15 mouse cellular contexts compared by ENCODE assay signal in the genomic region with DNA sequence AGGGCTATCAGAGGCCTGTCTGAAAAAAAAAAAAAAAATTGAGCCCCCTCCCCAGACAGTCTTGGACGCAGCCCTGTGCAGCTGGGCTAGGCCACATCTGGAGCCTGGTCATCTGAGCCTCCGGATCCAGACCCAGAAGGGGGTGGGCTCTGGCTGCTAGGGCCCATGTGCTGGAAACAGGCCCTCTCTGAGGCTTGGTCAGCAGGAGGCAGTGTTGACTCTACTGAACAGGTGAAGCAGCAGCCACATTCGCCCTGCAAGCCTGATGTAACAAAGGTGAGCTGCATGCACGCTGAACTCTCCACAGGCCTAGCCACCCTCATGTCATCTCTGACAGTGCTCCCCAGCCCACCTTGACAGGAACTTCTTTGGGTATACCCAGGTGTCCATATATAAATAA. TPM values are rescaled to one million over a fixed set of nuclear protein-coding genes. Genes with fewer than 3 reads are reported as not detected.
DNase-seq lines count a peak whose midpoint lies in the region; ATAC-seq and TF ChIP-seq lines count a peak whose summit lies in the region.
"Had no signal": no experiment of that assay in that cellular context is flagged by ENCODE, and none has a peak within 500 bp of the region (broad histone marks: within the 10 kb centered on the region; RNA-seq: fewer than 3 reads in every experiment).

No protein-coding gene starts in this region.

- H3K36me3 ChIP-seq in intestine, postnatal 0 days (ENCODE audit: control insufficient read depth, insufficient read depth) = no peaks in the 10 kb centered on the region; the same call in 1 of the 2 replicates
- peaks cover 12% of the 10 kb centered on the region; the same call in 1 of the 2 replicates for H3K36me3 ChIP-seq in intestine, embryonic 15.5 days
- H3K36me3 ChIP-seq in midbrain, postnatal 0 days (ENCODE audit: insufficient read depth, low read length) = peaks cover 17% of the 10 kb centered on the region
- no peaks in the 10 kb centered on the region; the same call in none of the 2 replicates for H3K36me3 ChIP-seq in midbrain, embryonic 11.5 days (ENCODE audit: control insufficient read depth, insufficient read depth, low read length)
- H3K36me3 ChIP-seq in forebrain, embryonic 14.5 days (ENCODE audit: control insufficient read depth, insufficient read depth, low read length) = peaks cover 29% of the 10 kb centered on the region

- peaks cover 4% of the 10 kb centered on the region; the same call in 1 of the 2 replicates for H3K4me1 ChIP-seq in intestine, postnatal 0 days (replicated peaks; ENCODE audit: control insufficient read depth, insufficient read depth, low read length)
- H3K4me1 ChIP-seq in intestine, embryonic 15.5 days (replicated peaks) = peaks cover 9% of the 10 kb centered on the region
- H3K4me1 ChIP-seq in midbrain, postnatal 0 days (ENCODE audit: insufficient read depth, low read length) = peaks cover 6% of the 10 kb centered on the region; the same call in 1 of the 2 replicates
- peaks cover 11% of the 10 kb centered on the region for H3K4me1 ChIP-seq in midbrain, embryonic 11.5 days (ENCODE audit: control insufficient read depth, insufficient read depth, low read length)
- H3K4me1 ChIP-seq in forebrain, embryonic 14.5 days (ENCODE audit: control insufficient read depth, insufficient read depth, low read length) = peaks cover 4% of the 10 kb centered on the region; the same call in 1 of the 2 replicates

- TF ChIP-seq CTCF in intestine, postnatal 0 days (IDR thresholded peaks at IDR 0.05; ENCODE audit: low read depth) = peak; percentile 48
- peak; percentile 31 for TF ChIP-seq CTCF in midbrain, postnatal 0 days (IDR thresholded peaks at IDR 0.05)

- WGBS in intestine, postnatal 0 days = 78% methylated on average over 4 of the region's 4 CpGs
- WGBS in intestine, embryonic 15.5 days = 71% methylated on average over 4 of the region's 4 CpGs
- 65% methylated on average over 4 of the region's 4 CpGs for WGBS in midbrain, postnatal 0 days
- 69% methylated on average over 4 of the region's 4 CpGs for WGBS in midbrain, embryonic 11.5 days
- whole genome bisulfite sequencing in forebrain, embryonic 14.5 days = 59% methylated on average over 4 of the region's 4 CpGs

- no peaks in the 10 kb centered on the region for H3K27me3 ChIP-seq in intestine, postnatal 0 days (replicated peaks; ENCODE audit: control insufficient read depth, insufficient read depth, low read length)
- no peaks in the 10 kb centered on the region for H3K27me3 ChIP-seq in intestine, embryonic 15.5 days (replicated peaks)
- no peaks in the 10 kb centered on the region for H3K27me3 ChIP-seq in midbrain, postnatal 0 days (ENCODE audit: insufficient read depth, low read length)
- no peaks in the 10 kb centered on the region for H3K27me3 ChIP-seq in midbrain, embryonic 11.5 days (ENCODE audit: control insufficient read depth, insufficient read depth, low read length)
- no peaks in the 10 kb centered on the region for H3K27me3 ChIP-seq in forebrain, embryonic 14.5 days (replicated peaks; ENCODE audit: control insufficient read depth, insufficient read depth, low read length)

- H3K4me2 ChIP-seq in intestine, postnatal 0 days (replicated peaks; ENCODE audit: low read depth) = no peak overlapping the region
- no peak overlapping the region for H3K4me2 ChIP-seq in intestine, embryonic 15.5 days (replicated peaks)
- no peak overlapping the region for H3K4me2 ChIP-seq in midbrain, postnatal 0 days (ENCODE audit: low read depth, low read length, poor library complexity, severe bottlenecking)
- H3K4me2 ChIP-seq in midbrain, embryonic 11.5 days = no peak overlapping the region
- H3K4me2 ChIP-seq in forebrain, embryonic 14.5 days (ENCODE audit: low read length) = no peak overlapping the region

- no peak overlapping the region for H3K9ac ChIP-seq in intestine, postnatal 0 days (ENCODE audit: low read depth, low read length)
- no peak overlapping the region for H3K9ac ChIP-seq in intestine, embryonic 15.5 days
- no peak overlapping the region for H3K9ac ChIP-seq in midbrain, postnatal 0 days (replicated peaks; ENCODE audit: low read length, poor library complexity, severe bottlenecking)
- no peak overlapping the region for H3K9ac ChIP-seq in midbrain, embryonic 11.5 days (ENCODE audit: low read length)
- no peak overlapping the region for H3K9ac ChIP-seq in forebrain, embryonic 14.5 days (ENCODE audit: low read length)

- H3K4me3 ChIP-seq in intestine, postnatal 0 days (ENCODE audit: low read depth, low read length) = no peak overlapping the region
- H3K4me3 ChIP-seq in intestine, embryonic 15.5 days (replicated peaks) = no peak overlapping the region
- H3K4me3 ChIP-seq in midbrain, postnatal 0 days (ENCODE audit: low read depth, low read length) = no peak overlapping the region
- no peak overlapping the region for H3K4me3 ChIP-seq in midbrain, embryonic 11.5 days (ENCODE audit: low read depth, low read length)
- H3K4me3 ChIP-seq in forebrain, embryonic 14.5 days (ENCODE audit: low read depth, low read length) = no peak overlapping the region
- H3K4me3 ChIP-seq: forebrain, embryonic 10.5 days had no signal

- no peak for DNase-seq in midbrain, postnatal 0 days (ENCODE audit: low spot score)
- DNase-seq in midbrain, embryonic 11.5 days (ENCODE audit: low spot score, missing footprints) = no peak
- DNase-seq in R1 (ENCODE audit: low read depth, low spot score) = peak; percentile 49
- peak; percentile 56 for DNase-seq in lung, postnatal 36 days
- DNase-seq in forebrain, embryonic 14.5 days (ENCODE audit: low spot score) = no peak
- no peak for DNase-seq in adrenal gland, adult 8-10 months
- DNase-seq: cerebellum, postnatal 14 days had no signal

- no peaks in the 10 kb centered on the region for H3K9me3 ChIP-seq in intestine, postnatal 0 days (ENCODE audit: control insufficient read depth)
- no peaks in the 10 kb centered on the region for H3K9me3 ChIP-seq in intestine, embryonic 15.5 days
- no peaks in the 10 kb centered on the region for H3K9me3 ChIP-seq in midbrain, postnatal 0 days (ENCODE audit: low read length)
- H3K9me3 ChIP-seq in midbrain, embryonic 11.5 days (ENCODE audit: control insufficient read depth, low read length) = no peaks in the 10 kb centered on the region
- no peaks in the 10 kb centered on the region for H3K9me3 ChIP-seq in forebrain, embryonic 14.5 days (replicated peaks; ENCODE audit: control insufficient read depth, low read length)
- H3K9me3 ChIP-seq: forebrain, embryonic 10.5 days; G1E had no signal

- ATAC-seq in intestine, postnatal 0 days = no peak
- ATAC-seq in intestine, embryonic 15.5 days = no peak
- no peak for ATAC-seq in midbrain, postnatal 0 days (ENCODE audit: low FRiP score)
- ATAC-seq in midbrain, embryonic 11.5 days (ENCODE audit: low FRiP score) = no peak
- no peak for ATAC-seq in forebrain, embryonic 14.5 days

- no peak overlapping the region for H3K27ac ChIP-seq in intestine, postnatal 0 days (ENCODE audit: low read depth, low read length)
- H3K27ac ChIP-seq in intestine, embryonic 15.5 days = no peak overlapping the region
- no peak overlapping the region for H3K27ac ChIP-seq in midbrain, postnatal 0 days (ENCODE audit: low read depth, low read length)
- H3K27ac ChIP-seq in midbrain, embryonic 11.5 days (ENCODE audit: low read depth, low read length) = no peak overlapping the region
- no peak overlapping the region for H3K27ac ChIP-seq in forebrain, embryonic 14.5 days (ENCODE audit: low read depth, low read length)
- H3K27ac ChIP-seq: forebrain, embryonic 10.5 days had no signal

RNA-seq across cellular contexts. Expression of a gene that starts 5.0 kb away (rescaled TPM):
- 3.1 and 6.0 TPM in 2 replicates for polyA plus RNA-seq in intestine, postnatal 0 days (2015; fragmentation: Nextera tagmentation; extraction: Ambion mirVana)
- 3.9 and 4.5 TPM in 2 replicates for polyA plus RNA-seq in intestine, embryonic 15.5 days (2015; fragmentation: Nextera tagmentation; extraction: Ambion mirVana)
- total RNA-seq in midbrain, postnatal 0 days (2014; rRNA removed) = 40.0 and 41.7 TPM in 2 replicates
- polyA plus RNA-seq in midbrain, postnatal 0 days (2015; fragmentation: Nextera tagmentation; extraction: Ambion mirVana) = 6.7 and 6.9 TPM in 2 replicates
- polyA plus RNA-seq in midbrain, embryonic 11.5 days (2014; fragmentation: Nextera tagmentation; extraction: Ambion mirVana) = 2.4 and 3.0 TPM in 2 replicates
- 3.6 and 3.9 TPM in 2 replicates for polyA plus RNA-seq in forebrain, embryonic 14.5 days (2014; fragmentation: Nextera tagmentation; extraction: Ambion mirVana)
- 10 to 100 TPM; 64.3 to 87.0 (median 76.1) TPM for total RNA-seq in adrenal gland, adult 8-10 months (2022)

RNA-seq across cellular contexts. Expression of a gene that starts 25.7 kb away (rescaled TPM):
- not detected in 2 replicates for polyA plus RNA-seq in intestine, postnatal 0 days (2015; fragmentation: Nextera tagmentation; extraction: Ambion mirVana)
- polyA plus RNA-seq in intestine, embryonic 15.5 days (2015; fragmentation: Nextera tagmentation; extraction: Ambion mirVana) = not detected in 2 replicates
- 2.7 and 12.7 TPM in 2 replicates for total RNA-seq in midbrain, postnatal 0 days (2014; rRNA removed)
- polyA plus RNA-seq in midbrain, postnatal 0 days (2015; fragmentation: Nextera tagmentation; extraction: Ambion mirVana) = not detected in 2 replicates
- 0.11 and 1.4 TPM in 2 replicates for polyA plus RNA-seq in midbrain, embryonic 11.5 days (2014; fragmentation: Nextera tagmentation; extraction: Ambion mirVana)
- polyA plus RNA-seq in forebrain, embryonic 14.5 days (2014; fragmentation: Nextera tagmentation; extraction: Ambion mirVana) = 2.5 TPM in 1 of 2 replicates, not detected in the other
- total RNA-seq in adrenal gland, adult 8-10 months (2022) = 1 to 10 TPM in 1 of 4 experiments, not detected in 3; 3.7 TPM
- polyA plus RNA-seq: neural tube, embryonic 11.5 days had no signal

RNA-seq across cellular contexts. Expression of a gene that starts 36.1 kb away (rescaled TPM):
- polyA plus RNA-seq in intestine, postnatal 0 days (2015; fragmentation: Nextera tagmentation; extraction: Ambion mirVana) = 23.8 and 25.7 TPM in 2 replicates
- polyA plus RNA-seq in intestine, embryonic 15.5 days (2015; fragmentation: Nextera tagmentation; extraction: Ambion mirVana) = 3.3 and 4.3 TPM in 2 replicates
- total RNA-seq in midbrain, postnatal 0 days (2014; rRNA removed) = 7.4 and 10.6 TPM in 2 replicates
- 2.0 and 2.1 TPM in 2 replicates for polyA plus RNA-seq in midbrain, postnatal 0 days (2015; fragmentation: Nextera tagmentation; extraction: Ambion mirVana)
- polyA plus RNA-seq in midbrain, embryonic 11.5 days (2014; fragmentation: Nextera tagmentation; extraction: Ambion mirVana) = not detected in 2 replicates
- 0.07 TPM in 1 of 2 replicates, not detected in the other for polyA plus RNA-seq in forebrain, embryonic 14.5 days (2014; fragmentation: Nextera tagmentation; extraction: Ambion mirVana)
- 1 to 10 TPM; 1.3 to 5.1 (median 2.6) TPM for total RNA-seq in adrenal gland, adult 8-10 months (2022)
- total RNA-seq: granulocyte monocyte progenitor cell, adult 5-6 weeks; hematopoietic stem cell, adult 5-6 weeks; megakaryocyte progenitor cell, adult 5-6 weeks had no signal
- polyA plus RNA-seq: forebrain, embryonic 10.5 days; G1E; neural tube, embryonic 11.5 days had no signal

RNA-seq across cellular contexts. Expression of a gene that starts 41.3 kb away (rescaled TPM):
- 42.0 and 45.7 TPM in 2 replicates for polyA plus RNA-seq in intestine, postnatal 0 days (2015; fragmentation: Nextera tagmentation; extraction: Ambion mirVana)
- polyA plus RNA-seq in intestine, embryonic 15.5 days (2015; fragmentation: Nextera tagmentation; extraction: Ambion mirVana) = 18.5 and 21.0 TPM in 2 replicates
- total RNA-seq in midbrain, postnatal 0 days (2014; rRNA removed) = 0.33 and 1.4 TPM in 2 replicates
- polyA plus RNA-seq in midbrain, postnatal 0 days (2015; fragmentation: Nextera tagmentation; extraction: Ambion mirVana) = 0.68 and 0.85 TPM in 2 replicates
- 0.48 and 0.59 TPM in 2 replicates for polyA plus RNA-seq in midbrain, embryonic 11.5 days (2014; fragmentation: Nextera tagmentation; extraction: Ambion mirVana)
- 0.12 TPM in 1 of 2 replicates, not detected in the other for polyA plus RNA-seq in forebrain, embryonic 14.5 days (2014; fragmentation: Nextera tagmentation; extraction: Ambion mirVana)
- total RNA-seq in adrenal gland, adult 8-10 months (2022) = 1 to 10 TPM; 1.1 to 2.7 (median 2.1) TPM
- polyA plus RNA-seq: G1E had no signal

RNA-seq across cellular contexts. Expression of a gene that starts 53.8 kb away (rescaled TPM):
- 52.8 and 59.2 TPM in 2 replicates for polyA plus RNA-seq in intestine, postnatal 0 days (2015; fragmentation: Nextera tagmentation; extraction: Ambion mirVana)
- 63.9 and 68.9 TPM in 2 replicates for polyA plus RNA-seq in intestine, embryonic 15.5 days (2015; fragmentation: Nextera tagmentation; extraction: Ambion mirVana)
- 24.0 and 26.2 TPM in 2 replicates for total RNA-seq in midbrain, postnatal 0 days (2014; rRNA removed)
- 23.1 and 24.1 TPM in 2 replicates for polyA plus RNA-seq in midbrain, postnatal 0 days (2015; fragmentation: Nextera tagmentation; extraction: Ambion mirVana)
- polyA plus RNA-seq in midbrain, embryonic 11.5 days (2014; fragmentation: Nextera tagmentation; extraction: Ambion mirVana) = 20.0 and 21.2 TPM in 2 replicates
- 15.1 and 19.7 TPM in 2 replicates for polyA plus RNA-seq in forebrain, embryonic 14.5 days (2014; fragmentation: Nextera tagmentation; extraction: Ambion mirVana)
- total RNA-seq in adrenal gland, adult 8-10 months (2022) = 10 to 100 TPM; 10.2 to 21.0 (median 17.6) TPM
- total RNA-seq: megakaryocyte progenitor cell, adult 5-6 weeks had no signal
- polyA plus RNA-seq: G1E had no signal

Comparison
In these comparisons a context has a peak if more than half of its experiments do, and no peak if none do; other contexts are left out.
1. DNase-seq: peak in R1 (single experiment) and lung, postnatal 36 days (single experiment); none in midbrain, postnatal 0 days (single experiment), midbrain, embryonic 11.5 days (single experiment), forebrain, embryonic 14.5 days (single experiment) and adrenal gland, adult 8-10 months (single experiment).